Mouse (Mus musculus): Measurements from ENCODE around the gene Svep1. TPM values are rescaled to one million over a fixed set of nuclear protein-coding genes. Genes with fewer than 3 reads are reported as not detected.

Svep1 gene
- polyA plus RNA-seq, 1 experiment from 2014 or later: 0.92 TPM

- H3K4me3 ChIP-seq (replicated peaks; ENCODE audit: low read depth, low read length): no peak overlapping the region
- no peaks in the 10 kb centered on the region for H3K27me3 ChIP-seq (ENCODE audit: control insufficient read depth, insufficient read depth, low read length)
- H3K9me3 ChIP-seq (ENCODE audit: control insufficient read depth, low read length): no peaks in the 10 kb centered on the region
- no peak for DNase-seq
- ATAC-seq (ENCODE audit: low FRiP score, low TSS enrichment): no peak
- no peak overlapping the region for H3K9ac ChIP-seq (replicated peaks; ENCODE audit: low read length)
- no peaks in the 10 kb centered on the region for H3K36me3 ChIP-seq (ENCODE audit: control insufficient read depth, insufficient read depth, low read length)
- 72% methylated on average over 2 of the region's 2 CpGs for WGBS
- H3K4me2 ChIP-seq (ENCODE audit: low read length): no peak overlapping the region
- no peaks in the 10 kb centered on the region for H3K4me1 ChIP-seq (ENCODE audit: control insufficient read depth, insufficient read depth, low read length)
- no peak overlapping the region for H3K27ac ChIP-seq (replicated peaks; ENCODE audit: low read depth, low read length)
Measured at GRCm38 (mm10) chr4:58064721-58065120, 141.9 kb downstream of the Svep1 start.

GRCm38 (mm10) chr4:58062933-58063332 lies 143.7 kb downstream of the Svep1 start:
- Histone ChIP-seq H3K27ac (replicated peaks; ENCODE audit: low read depth, low read length) (no peak overlapping the region), H3K27me3 (ENCODE audit: control insufficient read depth, insufficient read depth, low read length) (no peaks in the 10 kb centered on the region), H3K4me1 (ENCODE audit: control insufficient read depth, insufficient read depth, low read length) (no peaks in the 10 kb centered on the region), H3K9me3 (ENCODE audit: control insufficient read depth, low read length) (no peaks in the 10 kb centered on the region), H3K36me3 (ENCODE audit: control insufficient read depth, insufficient read depth, low read length) (no peaks in the 10 kb centered on the region), H3K9ac (replicated peaks; ENCODE audit: low read length) (no peak overlapping the region), H3K4me2 (ENCODE audit: low read length) (no peak overlapping the region), H3K4me3 (replicated peaks; ENCODE audit: low read depth, low read length) (no peak overlapping the region)
- 91% methylated on average over 1 of the region's 1 CpGs for WGBS
- no peak for DNase-seq
- no peak for ATAC-seq (ENCODE audit: low FRiP score, low TSS enrichment)

GRCm38 (mm10) chr4:58055653-58056052 lies 151.0 kb downstream of the Svep1 start:
- ATAC-seq (ENCODE audit: low FRiP score, low TSS enrichment): no peak

GRCm38 (mm10) chr4:58054441-58054840 lies 152.2 kb downstream of the Svep1 start:
- Histone ChIP-seq H3K9me3 (ENCODE audit: control insufficient read depth, low read length) (no peaks in the 10 kb centered on the region), H3K4me1 (ENCODE audit: control insufficient read depth, insufficient read depth, low read length) (no peaks in the 10 kb centered on the region), H3K4me3 (replicated peaks; ENCODE audit: low read depth, low read length) (no peak overlapping the region), H3K27me3 (ENCODE audit: control insufficient read depth, insufficient read depth, low read length) (no peaks in the 10 kb centered on the region), H3K9ac (replicated peaks; ENCODE audit: low read length) (no peak overlapping the region), H3K4me2 (ENCODE audit: low read length) (no peak overlapping the region), H3K27ac (replicated peaks; ENCODE audit: low read depth, low read length) (no peak overlapping the region), H3K36me3 (ENCODE audit: control insufficient read depth, insufficient read depth, low read length) (no peaks in the 10 kb centered on the region)
- no peak for ATAC-seq (ENCODE audit: low FRiP score, low TSS enrichment)
- no peak for DNase-seq
- 72% methylated on average over 5 of the region's 5 CpGs for WGBS

More at GRCm38 (mm10) chr4:58055653-58056052, 151.0 kb downstream of the Svep1 start:
- no peak for DNase-seq
- no peak overlapping the region for H3K27ac ChIP-seq (replicated peaks; ENCODE audit: low read depth, low read length)
- H3K4me1 ChIP-seq (ENCODE audit: control insufficient read depth, insufficient read depth, low read length): no peaks in the 10 kb centered on the region
- no peak overlapping the region for H3K4me2 ChIP-seq (ENCODE audit: low read length)
- H3K9me3 ChIP-seq (ENCODE audit: control insufficient read depth, low read length): no peaks in the 10 kb centered on the region
- no peak overlapping the region for H3K4me3 ChIP-seq (replicated peaks; ENCODE audit: low read depth, low read length)
- H3K36me3 ChIP-seq (ENCODE audit: control insufficient read depth, insufficient read depth, low read length): no peaks in the 10 kb centered on the region
- no peak overlapping the region for H3K9ac ChIP-seq (replicated peaks; ENCODE audit: low read length)
- H3K27me3 ChIP-seq (ENCODE audit: control insufficient read depth, insufficient read depth, low read length): no peaks in the 10 kb centered on the region

- 54% methylated on average over 8 of the region's 8 CpGs for WGBS
- peak; percentile 40 for DNase-seq
Measured at GRCm38 (mm10) chr4:58050746-58051145, 155.9 kb downstream of the Svep1 start.

GRCm38 (mm10) chr4:58050276-58050675 lies 156.4 kb downstream of the Svep1 start:
- DNase-seq: peak; percentile 4
- Histone ChIP-seq H3K9ac (replicated peaks; ENCODE audit: low read length) (no peak overlapping the region), H3K4me1 (ENCODE audit: control insufficient read depth, insufficient read depth, low read length) (no peaks in the 10 kb centered on the region), H3K36me3 (ENCODE audit: control insufficient read depth, insufficient read depth, low read length) (no peaks in the 10 kb centered on the region), H3K27ac (replicated peaks; ENCODE audit: low read depth, low read length) (no peak overlapping the region; the same call in 1 of the 2 replicates), H3K4me3 (replicated peaks; ENCODE audit: low read depth, low read length) (no peak overlapping the region), H3K27me3 (ENCODE audit: control insufficient read depth, insufficient read depth, low read length) (no peaks in the 10 kb centered on the region), H3K9me3 (ENCODE audit: control insufficient read depth, low read length) (no peaks in the 10 kb centered on the region), H3K4me2 (ENCODE audit: low read length) (no peak overlapping the region)
- ATAC-seq (ENCODE audit: low FRiP score, low TSS enrichment): no peak
- 78% methylated on average over 8 of the region's 8 CpGs for WGBS

More at GRCm38 (mm10) chr4:58050746-58051145, 155.9 kb downstream of the Svep1 start:
- no peaks in the 10 kb centered on the region for H3K9me3 ChIP-seq (ENCODE audit: control insufficient read depth, low read length)
- H3K36me3 ChIP-seq (ENCODE audit: control insufficient read depth, insufficient read depth, low read length): no peaks in the 10 kb centered on the region
- no peak overlapping the region for H3K4me3 ChIP-seq (replicated peaks; ENCODE audit: low read depth, low read length)
- no peaks in the 10 kb centered on the region for H3K4me1 ChIP-seq (ENCODE audit: control insufficient read depth, insufficient read depth, low read length)
- H3K27me3 ChIP-seq (ENCODE audit: control insufficient read depth, insufficient read depth, low read length): no peaks in the 10 kb centered on the region
- H3K9ac ChIP-seq (replicated peaks; ENCODE audit: low read length): no peak overlapping the region
- no peak overlapping the region for H3K4me2 ChIP-seq (ENCODE audit: low read length)
- H3K27ac ChIP-seq (replicated peaks; ENCODE audit: low read depth, low read length): no peak overlapping the region
- ATAC-seq (ENCODE audit: low FRiP score, low TSS enrichment): no peak

GRCm38 (mm10) chr4:58044833-58045232 lies 161.8 kb downstream of the Svep1 start:
- ATAC-seq (ENCODE audit: low FRiP score, low TSS enrichment) (no peak), DNase-seq (no peak)
- 89% methylated on average over 6 of the region's 6 CpGs for WGBS
- no peak overlapping the region for H3K4me3 ChIP-seq (replicated peaks; ENCODE audit: low read depth, low read length)
- H3K27ac ChIP-seq (replicated peaks; ENCODE audit: low read depth, low read length): no peak overlapping the region
- no peaks in the 10 kb centered on the region for H3K27me3 ChIP-seq (ENCODE audit: control insufficient read depth, insufficient read depth, low read length)
- H3K9ac ChIP-seq (replicated peaks; ENCODE audit: low read length): no peak overlapping the region
- no peaks in the 10 kb centered on the region for H3K36me3 ChIP-seq (ENCODE audit: control insufficient read depth, insufficient read depth, low read length)
- H3K4me1 ChIP-seq (ENCODE audit: control insufficient read depth, insufficient read depth, low read length): no peaks in the 10 kb centered on the region
- H3K9me3 ChIP-seq (ENCODE audit: control insufficient read depth, low read length): no peaks in the 10 kb centered on the region
- no peak overlapping the region for H3K4me2 ChIP-seq (ENCODE audit: low read length)

GRCm38 (mm10) chr4:58044356-58044755 lies 162.3 kb downstream of the Svep1 start:
- DNase-seq (no peak), ATAC-seq (ENCODE audit: low FRiP score, low TSS enrichment) (no peak)
- H3K36me3 ChIP-seq (ENCODE audit: control insufficient read depth, insufficient read depth, low read length): no peaks in the 10 kb centered on the region
- no peaks in the 10 kb centered on the region for H3K27me3 ChIP-seq (ENCODE audit: control insufficient read depth, insufficient read depth, low read length)
- no peaks in the 10 kb centered on the region for H3K4me1 ChIP-seq (ENCODE audit: control insufficient read depth, insufficient read depth, low read length)
- no peak overlapping the region for H3K4me3 ChIP-seq (replicated peaks; ENCODE audit: low read depth, low read length)
- H3K27ac ChIP-seq (replicated peaks; ENCODE audit: low read depth, low read length): no peak overlapping the region
- H3K9me3 ChIP-seq (ENCODE audit: control insufficient read depth, low read length): no peaks in the 10 kb centered on the region
- no peak overlapping the region for H3K9ac ChIP-seq (replicated peaks; ENCODE audit: low read length)
- H3K4me2 ChIP-seq (ENCODE audit: low read length): no peak overlapping the region
- WGBS: 97% methylated on average over 3 of the region's 3 CpGs

- no peaks in the 10 kb centered on the region for H3K36me3 ChIP-seq (ENCODE audit: control insufficient read depth, insufficient read depth, low read length)
- DNase-seq: no peak
- no peak overlapping the region for H3K9ac ChIP-seq (replicated peaks; ENCODE audit: low read length)
- 50% methylated on average over 2 of the region's 2 CpGs for WGBS
- H3K4me3 ChIP-seq (replicated peaks; ENCODE audit: low read depth, low read length): no peak overlapping the region
- H3K27ac ChIP-seq (replicated peaks; ENCODE audit: low read depth, low read length): no peak overlapping the region
- H3K4me1 ChIP-seq (ENCODE audit: control insufficient read depth, insufficient read depth, low read length): no peaks in the 10 kb centered on the region
- ATAC-seq (ENCODE audit: low FRiP score, low TSS enrichment): no peak
- H3K4me2 ChIP-seq (ENCODE audit: low read length): no peak overlapping the region
- H3K9me3 ChIP-seq (ENCODE audit: control insufficient read depth, low read length): no peaks in the 10 kb centered on the region
- H3K27me3 ChIP-seq (ENCODE audit: control insufficient read depth, insufficient read depth, low read length): no peaks in the 10 kb centered on the region
Measured at GRCm38 (mm10) chr4:58040093-58040492, 166.6 kb downstream of the Svep1 start.
